Mouse (Mus musculus): ENCODE measurements around the gene Sufu.

The Sufu gene

DNA sequence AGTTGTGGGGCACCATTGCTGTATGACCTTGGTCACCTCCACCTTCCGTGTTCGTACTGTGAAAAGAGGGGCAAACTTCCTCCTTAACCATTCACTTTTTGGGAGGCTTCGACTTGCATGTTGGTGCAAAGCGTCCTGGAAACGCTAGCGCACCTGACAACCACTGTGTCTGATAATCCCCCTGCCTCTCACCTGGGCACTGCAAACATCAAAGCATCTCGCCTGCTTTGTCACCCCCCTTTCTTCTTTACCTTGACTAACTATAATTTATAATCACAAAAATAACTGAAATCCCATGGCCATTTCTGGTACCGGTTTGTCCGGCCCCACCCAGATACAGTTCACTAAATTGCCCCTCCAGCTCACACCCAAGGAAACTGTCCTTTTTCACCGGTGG is 2.0 kb upstream of the Sufu start:
- no peak for DNase-seq (ENCODE audit: low read depth)

DNA sequence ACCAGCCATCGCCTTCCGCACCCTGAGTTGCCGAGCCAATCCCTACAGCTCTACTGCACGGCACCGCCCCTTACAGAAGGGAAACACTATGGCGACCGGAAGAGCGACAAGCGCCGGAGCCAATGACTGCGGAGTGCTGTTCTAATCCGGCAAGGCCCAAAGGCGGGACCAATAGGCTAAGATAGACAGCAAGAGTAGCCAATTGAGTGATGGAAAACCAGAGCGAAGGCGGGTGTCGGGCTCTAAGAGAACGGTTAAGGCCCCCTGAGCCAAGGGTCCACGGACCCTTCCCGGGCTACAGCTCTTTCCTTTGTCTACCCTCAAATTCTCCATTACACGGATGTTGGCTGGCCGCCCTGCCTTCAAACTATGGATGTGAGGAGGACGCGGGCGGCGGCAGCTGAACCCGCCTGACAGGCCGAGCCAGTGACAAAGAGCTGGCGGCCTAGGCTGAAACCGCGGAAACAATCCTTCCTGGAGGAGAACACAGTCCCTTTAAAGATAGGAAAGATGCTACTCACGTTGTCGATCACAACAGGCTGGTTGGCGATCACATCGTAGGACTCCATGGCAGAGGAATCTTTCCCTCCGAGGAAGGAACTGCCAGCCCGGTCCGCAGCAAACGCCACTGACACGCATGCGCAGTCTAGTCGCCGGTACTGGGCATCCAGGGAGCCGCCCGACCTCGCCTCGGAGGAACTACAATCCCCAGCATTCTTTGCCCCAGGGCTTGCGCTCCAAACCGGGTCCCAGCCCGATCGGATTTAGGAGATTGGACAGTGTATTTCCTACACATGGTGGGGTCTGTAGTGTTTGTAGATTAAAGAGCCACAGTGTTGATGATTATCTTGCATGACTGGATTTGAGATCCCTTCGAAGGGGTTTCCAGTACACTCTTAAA is 1.3 kb upstream of the Sufu start, which contains the start of gene Actr1a:
Gene Actr1a, minus strand, starts transcription at position 640 of the 901 bp plus-strand sequence.
- DNase-seq (ENCODE audit: low read depth): peak; percentile 100

DNA sequence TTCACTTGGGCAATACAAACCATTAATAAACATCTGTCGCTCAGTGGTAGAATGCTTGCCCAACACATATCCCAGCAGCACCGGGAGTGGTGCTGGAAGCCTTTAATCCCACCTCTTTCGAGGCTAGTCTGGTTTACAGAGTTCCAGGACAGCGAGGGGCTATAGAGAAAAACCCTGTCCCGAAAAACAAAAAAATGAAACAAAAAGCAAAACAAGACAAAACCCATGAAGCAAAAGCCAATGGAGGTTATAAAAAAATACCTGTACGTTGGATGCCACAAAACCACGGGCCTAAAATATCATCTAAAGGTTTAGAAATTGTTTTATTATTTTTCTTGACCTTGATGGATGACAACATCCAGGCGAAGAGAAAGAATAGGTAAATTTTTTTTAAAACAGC is 587 bp upstream of the Sufu start:
- no peak for DNase-seq (ENCODE audit: low read depth)

DNA sequence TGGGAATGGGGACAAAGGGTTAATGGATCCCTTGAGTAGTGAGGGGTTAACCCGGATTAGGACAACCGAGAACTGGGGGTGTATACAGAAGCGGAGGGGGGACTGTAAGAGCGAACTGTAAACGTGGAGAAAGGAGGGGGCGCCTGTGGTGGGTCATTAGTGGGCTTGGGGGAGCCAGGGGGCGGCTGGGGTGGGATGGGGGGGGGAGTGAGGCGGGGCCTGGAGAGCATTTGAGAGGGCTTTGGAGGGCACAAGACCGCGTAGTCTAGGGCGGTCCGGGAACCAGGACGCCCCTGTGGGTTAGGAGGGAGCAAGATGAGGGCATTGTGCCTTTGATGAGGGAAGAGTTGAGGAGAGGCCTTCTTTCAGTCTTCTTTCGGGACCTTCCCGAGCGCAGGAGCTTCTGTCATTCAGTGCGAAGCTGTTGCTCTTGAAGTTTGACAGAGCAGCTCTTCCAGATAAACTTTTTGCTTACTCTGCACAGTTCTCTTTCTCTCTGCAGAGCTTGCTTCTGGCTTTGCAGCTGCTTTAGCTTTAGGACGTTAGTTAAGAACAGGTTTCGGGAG is 823 bp downstream of the Sufu start:
- DNase-seq (ENCODE audit: low read depth): peak; percentile 37

DNA sequence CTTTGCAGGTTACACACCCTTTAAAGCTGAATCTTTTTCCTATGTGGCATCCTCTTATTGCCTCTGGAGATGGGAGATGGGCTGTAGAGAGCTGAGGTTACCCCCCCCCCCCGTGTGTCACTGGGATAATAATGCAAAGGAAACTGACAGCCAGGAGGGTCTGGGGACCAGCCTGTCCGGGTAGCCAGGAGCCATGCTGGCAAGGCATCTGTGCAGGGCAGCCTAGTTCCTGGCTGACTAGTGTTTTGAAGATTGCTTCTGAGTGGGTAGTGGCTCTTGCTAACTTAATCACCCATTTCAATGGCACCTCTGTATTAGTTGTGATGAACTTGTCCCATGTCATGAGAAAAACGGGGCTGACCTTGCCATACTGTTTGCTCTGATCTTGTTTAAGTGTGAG is 1.7 kb downstream of the Sufu start:
- DNase-seq (ENCODE audit: low read depth): no peak

DNA sequence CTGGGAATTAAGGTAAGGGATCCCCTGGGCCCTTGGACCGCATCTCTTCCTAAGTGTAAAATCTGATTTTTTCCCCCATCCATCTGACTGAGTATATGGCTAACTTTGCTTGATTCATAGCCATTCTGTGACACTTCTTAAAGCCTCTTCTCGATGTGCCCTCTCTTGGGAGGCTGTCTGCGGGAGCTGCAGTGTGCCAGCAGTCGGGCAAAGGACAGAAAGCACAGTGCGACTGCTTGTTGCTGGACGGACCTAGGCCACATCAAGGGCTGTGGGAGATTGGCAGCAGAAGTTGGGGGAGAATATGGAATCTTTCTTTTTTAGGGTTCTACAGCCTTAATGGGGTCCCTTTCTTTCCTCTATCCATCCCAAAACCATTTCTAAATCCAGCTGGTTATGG is 2.7 kb downstream of the Sufu start:
- no peak for DNase-seq (ENCODE audit: low read depth)

DNA sequence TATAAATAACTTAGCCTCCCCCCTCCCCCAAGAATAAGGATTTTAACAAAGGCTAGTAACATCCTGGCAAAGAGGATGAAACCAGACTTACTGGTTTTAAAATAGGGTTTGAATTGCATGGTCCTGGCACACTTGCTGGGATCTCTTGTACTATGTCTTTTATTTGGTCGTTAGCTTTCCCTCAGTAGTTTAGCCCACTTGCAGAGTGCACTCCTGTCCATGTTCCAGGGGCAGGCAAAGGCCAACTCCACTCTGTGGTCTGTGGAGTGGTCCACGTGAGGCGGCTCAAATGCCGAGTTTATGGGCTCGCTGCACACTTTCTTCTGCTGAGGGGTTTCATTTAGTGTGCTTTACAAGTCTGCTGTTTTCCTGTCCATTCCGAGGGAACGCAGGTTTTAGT is 3.2 kb downstream of the Sufu start:
- DNase-seq (ENCODE audit: low read depth): no peak

DNA sequence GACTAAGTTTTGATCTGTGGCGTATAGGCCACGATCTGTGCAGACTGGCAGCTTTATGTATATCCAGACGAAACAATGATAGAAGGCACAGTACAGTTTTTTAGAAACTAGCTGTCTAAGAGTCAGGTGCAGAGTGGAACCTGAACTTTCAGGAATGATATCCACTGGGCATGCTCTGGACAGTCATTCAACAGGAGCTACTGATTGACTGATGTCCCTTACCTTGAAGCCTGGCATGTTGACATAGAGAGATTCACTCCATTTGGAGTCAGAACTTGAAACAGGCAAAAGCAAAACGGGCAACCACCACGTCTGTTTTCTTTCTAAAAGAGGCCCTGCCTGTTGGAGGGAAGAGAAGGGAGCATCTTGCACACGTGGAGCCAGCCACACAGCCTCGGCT is 3.9 kb downstream of the Sufu start:
- no peak for DNase-seq (ENCODE audit: low read depth)

DNA sequence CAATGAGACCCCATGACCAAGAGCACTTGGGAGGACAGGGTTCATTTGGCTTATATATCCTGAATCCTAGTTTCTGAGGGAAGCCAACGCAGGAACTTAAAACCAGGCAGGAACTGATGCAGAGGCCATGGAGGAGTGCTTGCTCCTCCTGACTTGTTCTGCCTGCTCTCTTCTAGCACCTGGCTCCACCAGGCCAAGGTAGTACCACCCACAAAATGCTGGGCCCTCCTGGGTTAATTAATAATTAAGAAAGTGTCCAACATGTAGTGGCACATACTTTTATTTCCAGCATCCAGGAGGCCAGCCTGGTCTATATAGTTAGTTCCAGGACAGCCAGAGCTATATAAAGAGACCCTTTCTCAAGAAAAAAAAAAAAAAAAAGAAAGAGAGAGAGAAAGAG is 7.3 kb downstream of the Sufu start:
- no peak for DNase-seq (ENCODE audit: low read depth)

DNA sequence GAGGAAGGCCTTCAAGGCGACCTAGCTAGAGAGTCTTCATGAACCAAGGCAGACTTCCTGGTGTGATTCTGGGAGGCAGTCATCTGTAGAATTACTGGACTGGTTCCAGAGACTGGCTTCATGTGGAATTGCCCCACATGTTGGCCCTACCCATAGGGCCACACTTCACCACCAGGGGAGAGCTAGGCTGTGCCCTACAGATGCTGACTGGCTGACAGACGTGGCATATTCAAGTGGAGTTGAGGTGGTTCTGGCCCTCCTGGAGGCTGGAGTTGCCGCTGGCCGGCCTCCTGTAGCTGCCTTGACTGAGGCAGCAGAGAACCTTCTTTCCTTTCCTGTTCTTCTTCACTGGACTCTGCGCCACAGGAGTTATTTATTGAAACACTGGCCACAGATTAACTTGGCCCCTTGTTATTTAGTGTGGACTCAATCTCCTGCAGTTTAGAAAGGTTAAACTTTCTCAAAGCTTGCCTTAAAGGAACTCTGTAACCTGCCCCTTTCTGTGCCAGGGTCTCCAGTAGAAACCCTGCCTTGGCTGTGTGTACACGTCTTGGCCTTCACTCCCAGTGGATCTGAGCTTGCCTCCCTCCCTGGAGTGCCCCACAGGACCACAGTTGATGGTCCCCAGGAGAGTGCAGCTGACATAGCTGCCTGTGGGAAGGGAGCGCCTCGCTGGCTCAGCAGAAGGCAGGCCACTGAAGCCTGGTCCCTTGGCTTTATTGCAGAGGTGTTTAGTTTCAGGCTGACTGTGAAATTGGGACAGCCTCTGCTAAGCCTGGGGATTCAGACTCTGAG is 10.1 kb downstream of the Sufu start:
- no peak for DNase-seq (ENCODE audit: low read depth)

DNA sequence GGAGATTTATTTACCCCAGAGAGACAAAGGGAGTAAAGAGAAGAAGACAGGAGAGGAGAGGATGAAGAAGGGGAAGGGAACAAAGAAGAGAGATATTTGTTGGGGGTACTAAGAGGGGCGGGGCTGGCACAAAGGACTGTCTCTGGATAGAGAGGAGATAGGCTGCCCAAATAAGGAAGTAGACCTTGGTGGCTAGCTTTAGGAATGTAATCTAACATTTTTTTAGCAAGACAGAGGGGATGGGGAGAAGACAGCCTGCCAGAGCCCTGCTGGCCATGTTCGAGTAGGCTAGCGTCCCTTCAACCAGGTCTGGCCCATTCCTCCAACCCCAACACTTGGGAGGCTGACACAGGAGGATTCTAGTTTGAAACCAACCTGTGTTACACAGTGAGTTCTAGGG is 12.8 kb downstream of the Sufu start:
- DNase-seq (ENCODE audit: low read depth): no peak

DNA sequence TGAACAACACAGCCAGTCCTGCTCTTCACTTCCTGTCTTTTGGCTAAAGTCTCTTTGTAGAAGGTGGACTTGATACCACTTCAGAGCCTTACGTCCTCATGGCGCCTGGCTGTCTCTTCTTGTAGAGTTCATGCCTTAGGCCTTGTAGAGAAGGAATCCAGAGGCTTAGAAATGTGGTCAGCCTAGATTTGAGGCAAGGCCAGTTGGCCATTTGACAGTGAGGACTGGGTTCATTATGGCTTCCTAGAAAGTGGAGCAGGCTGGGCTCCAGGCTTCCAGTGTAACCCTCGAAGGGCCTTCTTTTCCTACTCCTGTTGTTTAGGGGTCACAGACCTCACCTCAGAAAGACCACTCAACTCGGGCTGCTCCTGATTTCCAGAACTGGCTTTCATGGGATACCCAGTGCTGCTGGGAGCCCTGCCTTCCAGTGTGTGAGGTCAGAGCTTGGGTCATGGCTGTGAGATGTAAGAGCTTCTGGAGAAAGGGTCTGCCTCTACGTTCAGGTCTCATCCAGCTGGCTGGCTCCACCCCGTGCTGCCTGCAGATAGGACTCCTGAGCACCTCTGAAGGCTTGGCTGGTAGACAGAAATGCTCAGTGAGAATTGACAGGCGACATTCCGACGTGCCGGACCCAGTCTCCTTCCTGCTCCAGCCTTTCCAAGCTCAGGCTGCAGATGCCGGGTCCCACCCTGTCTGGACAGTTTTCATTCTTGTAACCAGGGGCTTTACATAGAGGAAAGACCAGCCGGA is 15.5 kb downstream of the Sufu start:
- no peak for DNase-seq (ENCODE audit: low read depth)

DNA sequence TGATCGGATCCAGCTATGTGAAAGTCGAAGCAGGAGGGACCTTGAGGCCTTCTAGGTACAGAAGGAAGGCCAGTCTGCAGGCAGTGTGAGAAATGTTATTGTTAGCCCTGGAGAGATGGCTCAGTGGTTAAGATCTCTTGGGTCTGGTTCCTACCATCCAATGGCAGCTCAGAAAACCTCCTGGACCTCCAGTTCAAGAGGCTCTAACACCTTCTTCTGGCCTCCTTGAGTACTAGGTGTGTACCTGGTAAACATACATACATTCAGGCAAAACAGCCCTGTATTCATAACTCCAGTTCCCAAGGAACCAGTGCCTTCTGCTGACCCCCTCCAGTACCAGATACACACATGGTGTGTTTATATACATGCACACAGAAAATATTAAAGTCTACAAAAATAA is 17.3 kb downstream of the Sufu start:
- no peak for DNase-seq (ENCODE audit: low read depth)

DNA sequence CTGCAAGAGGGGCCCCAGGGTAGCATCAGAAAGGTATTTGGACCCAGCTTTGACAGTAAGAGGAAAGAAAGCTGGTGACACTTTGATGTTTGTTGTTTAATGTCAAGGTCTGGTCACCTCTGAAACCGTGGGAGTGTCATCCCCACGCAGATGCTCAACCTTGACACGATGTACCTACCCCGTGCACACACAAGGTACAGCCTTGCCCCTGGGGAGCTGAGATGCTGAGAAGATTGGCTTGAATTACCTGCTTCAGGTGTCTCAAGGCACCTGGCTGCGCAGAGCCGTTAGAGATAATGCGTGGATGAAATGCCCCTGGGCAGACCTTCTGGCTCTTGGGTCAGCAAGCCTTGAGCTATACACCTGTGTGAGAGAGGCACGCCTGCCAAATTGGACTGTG is 17.8 kb downstream of the Sufu start:
- no peak for DNase-seq (ENCODE audit: low read depth)

DNA sequence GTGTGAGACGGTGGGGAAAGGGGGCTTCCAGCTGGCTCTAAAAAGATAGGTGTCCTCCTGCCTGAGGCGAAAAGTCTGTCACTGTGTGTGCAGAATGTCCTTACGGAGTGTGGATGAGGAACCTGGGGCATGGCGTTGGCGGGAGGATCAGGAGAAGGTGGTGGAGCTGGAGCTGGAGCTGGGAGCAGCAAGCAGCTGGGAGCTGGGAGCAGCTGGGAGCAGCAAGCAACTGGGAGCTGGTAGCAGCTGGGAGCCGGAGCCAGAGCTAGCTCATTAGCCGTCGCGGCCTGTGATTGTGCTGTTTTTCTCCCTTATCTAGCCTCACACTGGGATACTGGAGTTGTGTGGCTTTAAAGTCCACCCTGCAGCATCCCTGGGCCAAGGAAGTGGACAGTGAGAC is 19.6 kb downstream of the Sufu start:
- no peak for DNase-seq (ENCODE audit: low read depth)

DNA sequence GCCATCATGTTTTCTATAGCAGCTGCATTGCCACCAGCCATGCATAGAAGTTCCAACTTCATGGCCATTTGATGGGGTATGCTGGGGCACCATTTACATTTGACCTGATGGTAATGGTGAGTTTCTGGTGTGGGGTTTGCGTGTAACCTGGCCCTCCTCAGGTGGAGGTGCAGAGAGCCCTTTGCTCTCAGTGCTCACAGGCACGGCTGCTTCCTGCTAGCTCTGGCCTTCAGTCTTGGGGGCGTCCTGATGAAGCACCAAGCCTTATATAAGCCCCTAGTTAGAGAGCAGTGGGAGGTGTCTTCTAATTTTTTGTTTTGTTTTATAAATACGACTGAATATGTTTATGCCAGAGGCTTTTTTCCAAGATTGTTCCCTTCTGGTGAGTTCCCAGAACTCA is 21.4 kb downstream of the Sufu start:
- no peak for DNase-seq (ENCODE audit: low read depth)

DNA sequence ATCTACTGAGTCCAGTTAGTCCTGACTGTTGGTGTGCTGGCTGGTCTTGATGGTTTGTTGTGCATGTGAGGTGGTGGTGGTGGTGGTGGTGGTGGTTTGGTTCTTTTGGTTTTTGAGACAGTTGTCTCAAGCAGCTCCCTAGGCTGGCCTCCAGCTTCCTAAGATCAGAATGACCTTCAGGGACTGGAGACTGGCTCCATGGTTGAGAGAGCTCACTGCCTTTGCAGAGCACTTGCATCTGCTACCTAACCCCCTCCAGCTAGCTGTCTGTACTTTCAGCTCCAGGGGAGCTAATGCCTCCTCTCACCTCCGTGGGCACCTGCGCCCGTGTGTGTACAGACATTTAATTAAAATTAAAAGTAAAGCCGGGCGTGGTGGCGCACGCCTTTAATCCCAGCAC is 23.7 kb downstream of the Sufu start:
- no peak for DNase-seq (ENCODE audit: low read depth)

DNA sequence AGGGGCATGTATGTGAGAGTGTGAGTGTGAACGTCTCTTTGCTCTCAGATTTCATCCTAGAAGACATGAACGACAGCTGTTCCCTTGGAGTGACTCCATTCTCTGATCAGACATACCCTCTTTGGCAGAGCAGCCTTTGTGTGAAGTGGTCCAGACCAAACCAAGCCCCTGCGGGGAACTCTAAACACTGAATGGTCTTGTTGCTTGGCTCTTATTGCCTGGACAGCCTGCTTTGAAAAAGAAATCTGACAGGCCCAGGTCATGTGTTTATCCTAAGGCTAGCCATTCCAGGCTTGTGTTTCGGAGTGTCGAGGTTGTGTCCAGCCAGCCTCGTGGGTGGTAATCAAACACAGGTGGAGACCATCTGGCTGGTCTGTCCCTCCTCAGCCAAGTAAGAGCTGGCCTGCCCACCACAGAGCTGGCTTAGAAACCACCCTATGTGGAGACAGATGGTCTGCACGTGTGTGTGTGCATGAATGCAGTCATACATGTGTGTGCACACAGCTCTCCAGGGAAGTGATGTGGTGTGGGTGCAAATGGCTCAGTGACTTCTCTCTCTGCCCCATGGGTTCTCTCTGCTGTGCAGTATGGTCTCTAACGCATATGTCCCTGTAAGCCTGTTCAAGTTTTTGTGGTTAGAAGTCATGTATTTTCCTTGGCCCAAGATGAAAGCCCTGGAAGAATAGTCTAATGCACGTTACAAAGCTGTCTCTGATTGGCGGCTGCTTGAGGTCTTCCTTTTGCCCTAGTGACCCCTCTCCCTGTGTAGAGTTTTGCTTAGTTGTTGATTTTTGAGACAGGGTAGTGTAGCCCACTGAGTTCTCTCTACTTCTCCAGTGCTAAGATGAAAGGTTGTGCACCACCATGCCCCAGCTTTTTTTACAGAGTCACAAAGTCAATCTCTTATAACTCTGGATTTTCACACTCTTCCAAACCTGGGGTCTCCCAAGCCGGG is 26.0 kb downstream of the Sufu start:
- DNase-seq (ENCODE audit: low read depth): no peak

DNA sequence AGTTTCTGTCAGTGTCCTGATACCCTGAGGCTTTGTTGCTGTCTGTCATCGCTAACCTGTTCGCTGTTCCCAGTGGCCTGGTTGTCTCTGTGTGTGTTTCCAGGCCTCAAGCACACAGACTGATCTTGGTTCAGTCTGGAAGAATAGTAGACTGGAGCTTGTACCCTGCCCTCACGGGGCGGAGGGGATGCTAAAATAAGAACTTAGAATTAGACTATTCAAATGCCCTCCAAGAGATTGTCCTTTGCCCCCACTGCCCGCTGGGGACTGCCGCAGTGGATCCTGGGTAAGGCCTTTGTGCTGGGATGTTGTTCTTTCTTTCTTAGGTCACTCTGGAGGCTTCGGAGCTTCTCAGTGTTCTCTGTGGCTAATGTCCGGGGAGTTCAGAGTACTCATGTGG is 28.6 kb downstream of the Sufu start:
- DNase-seq (ENCODE audit: low read depth): no peak

DNA sequence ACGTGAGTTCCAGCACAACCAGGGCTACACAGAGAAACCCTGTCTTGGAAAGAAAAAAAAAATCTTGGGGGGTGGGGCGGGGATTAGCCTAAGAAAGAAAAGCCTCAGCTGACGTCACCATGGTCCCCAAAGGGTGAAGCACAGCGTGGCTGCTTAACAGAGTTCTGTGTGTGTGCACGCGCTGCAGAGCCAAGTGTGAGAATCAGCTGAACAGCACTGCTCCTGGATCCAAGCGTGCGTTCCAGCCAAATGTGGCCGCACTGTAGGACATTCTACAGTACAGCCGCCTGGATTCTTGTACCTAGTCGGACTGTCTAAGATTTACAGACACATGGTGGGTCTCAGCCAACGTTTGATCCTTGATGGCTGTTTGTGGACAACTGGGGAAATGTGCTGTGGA is 29.8 kb downstream of the Sufu start:
- DNase-seq (ENCODE audit: low read depth): no peak

DNA sequence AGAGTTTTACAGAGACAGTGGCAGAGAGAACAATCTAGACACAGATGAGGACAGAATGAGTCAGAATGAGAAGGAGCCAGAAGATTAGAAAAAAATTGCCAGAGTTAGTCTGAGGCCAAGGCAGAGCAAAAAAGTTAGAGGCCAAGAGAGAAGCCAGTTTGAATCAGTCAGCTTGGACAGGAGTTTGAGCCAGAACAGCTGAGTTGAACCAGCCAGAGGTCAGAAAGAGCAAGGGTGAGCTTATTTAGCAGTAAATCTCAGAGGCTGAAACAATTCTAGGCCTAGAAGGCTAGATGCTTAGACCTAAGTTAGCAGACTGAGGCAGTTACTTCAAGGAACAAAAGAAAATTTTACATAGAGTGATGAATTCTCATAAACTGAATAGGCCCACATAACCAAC is 32.6 kb downstream of the Sufu start:
- no peak for DNase-seq (ENCODE audit: low read depth)

Data from 416B (cell line).